Mouse (Mus musculus): ENCODE data around the gene Majin.

Gene Majin

DNA sequence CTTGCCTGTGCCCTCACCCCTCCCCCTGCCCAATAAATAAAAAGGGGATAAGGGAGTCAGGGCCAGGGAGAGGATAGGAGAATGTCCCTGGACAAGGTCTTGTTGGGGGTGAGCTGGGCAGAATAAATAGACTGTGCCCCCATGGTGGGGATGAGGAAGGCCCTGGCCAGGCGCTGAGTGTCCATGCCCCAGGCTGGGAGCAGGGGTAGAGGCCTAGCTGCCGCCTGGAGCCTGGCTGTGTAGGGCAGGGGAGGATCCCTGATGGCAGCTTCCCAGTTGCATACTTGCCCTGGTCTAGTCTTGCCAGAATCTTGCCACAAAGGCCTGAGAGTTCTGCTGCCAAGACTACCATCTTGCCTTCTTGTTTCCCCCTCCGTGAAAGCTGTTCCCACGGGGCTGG, 43.7 kb downstream of the Majin start:
- no peak for DNase-seq (ENCODE audit: low spot score in 2 of 2)

DNA sequence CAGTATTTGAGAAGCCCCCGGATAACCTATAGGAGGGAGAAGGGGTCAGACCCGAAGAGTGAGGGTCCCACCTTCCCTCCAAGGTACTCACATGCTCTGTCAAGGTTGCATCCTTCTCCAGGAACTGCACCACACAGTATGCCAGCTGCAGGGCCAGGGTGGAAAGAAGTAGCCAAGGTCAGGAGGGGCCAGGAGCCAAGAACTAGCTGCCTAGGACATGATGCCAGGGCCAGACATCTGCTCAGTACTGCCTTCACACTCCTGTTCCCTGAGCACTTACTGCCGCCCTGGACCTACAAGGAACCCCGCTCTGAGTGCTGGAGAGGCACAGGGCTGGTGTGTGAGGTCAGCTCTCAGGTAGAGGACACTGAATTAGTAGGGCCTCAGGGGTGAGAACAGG, 46.2 kb downstream of the Majin start:
- no peak for DNase-seq (ENCODE audit: low spot score in 2 of 2)

DNA sequence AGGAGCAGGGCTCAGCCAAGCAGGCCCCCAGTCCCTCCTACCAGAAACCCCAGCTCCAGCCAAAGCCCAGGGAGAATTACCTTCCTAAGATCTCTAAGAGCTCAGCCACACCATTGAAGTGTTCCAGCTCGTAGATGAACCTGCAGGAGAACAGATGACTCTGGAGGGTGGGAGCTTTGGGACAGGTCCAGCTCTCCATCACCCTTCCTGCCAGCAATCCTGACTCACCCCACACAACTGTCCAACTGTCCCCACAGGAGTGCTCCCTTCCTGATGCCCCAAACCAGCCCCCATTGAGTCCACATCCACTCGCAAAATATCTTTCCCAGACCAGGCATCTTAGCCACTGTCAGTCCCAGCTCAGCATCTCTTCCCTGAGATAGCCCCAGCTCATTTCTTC, 46.8 kb downstream of the Majin start:
- no peak for DNase-seq (ENCODE audit: low spot score in 2 of 2)

DNA sequence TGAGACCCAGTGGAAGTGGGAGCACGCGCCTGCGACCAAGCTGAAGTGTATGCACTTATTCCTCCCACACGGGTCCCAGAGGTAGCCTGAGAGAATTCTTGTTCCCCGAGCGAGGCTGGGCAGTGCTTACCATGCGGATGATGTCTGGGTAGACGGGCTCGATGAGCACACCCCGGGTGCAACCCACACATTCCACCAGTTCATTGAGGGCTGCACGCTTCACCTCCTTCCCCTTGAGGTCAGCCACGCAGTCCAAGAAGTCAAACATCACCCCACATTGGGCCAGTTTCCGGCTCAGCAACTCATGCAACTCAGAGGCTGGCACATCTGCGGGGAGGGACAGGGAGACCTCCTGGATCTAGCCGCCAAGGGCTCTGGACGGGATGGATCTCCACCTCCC, 49.5 kb downstream of the Majin start:
- DNase-seq (ENCODE audit: low spot score in 2 of 2) = no peak

DNA sequence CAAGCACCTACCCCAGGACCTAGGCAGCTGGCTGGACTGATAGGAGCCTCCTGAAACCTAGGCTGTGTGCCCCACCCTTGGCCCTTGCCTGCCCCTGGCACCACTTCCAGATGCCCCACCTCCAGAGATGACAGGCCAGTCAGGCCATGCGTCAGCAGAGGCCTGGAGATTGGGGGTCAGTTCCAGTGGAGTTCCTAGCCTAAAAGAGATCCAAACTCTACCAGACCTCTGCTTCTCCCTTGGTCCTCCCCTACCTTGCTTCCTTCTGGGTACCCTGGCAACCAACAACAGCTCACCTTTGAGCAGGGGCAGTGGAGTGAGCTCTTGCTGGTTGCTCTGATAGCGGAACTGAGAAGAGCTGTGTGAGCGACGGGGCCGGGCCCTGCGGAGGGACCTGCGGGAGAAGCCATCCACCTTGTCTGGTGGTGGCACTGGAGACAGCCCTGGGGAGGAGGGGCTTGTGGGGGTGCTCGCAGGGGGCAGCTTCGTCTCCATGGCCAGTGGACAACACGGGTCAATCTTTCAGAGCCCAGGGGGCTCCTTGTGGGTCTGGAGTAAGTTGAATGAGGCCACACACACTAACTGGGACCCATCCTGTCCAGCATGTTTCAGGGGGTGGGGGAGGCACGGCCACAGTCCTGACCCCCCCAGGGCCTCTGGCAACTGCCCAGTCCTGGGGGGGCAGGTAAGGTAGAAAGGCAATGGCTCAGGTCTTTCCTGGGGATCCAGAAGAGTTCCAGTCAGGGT, 50.3 kb downstream of the Majin start:
- DNase-seq (ENCODE audit: low spot score in 2 of 2) = no peak

DNA sequence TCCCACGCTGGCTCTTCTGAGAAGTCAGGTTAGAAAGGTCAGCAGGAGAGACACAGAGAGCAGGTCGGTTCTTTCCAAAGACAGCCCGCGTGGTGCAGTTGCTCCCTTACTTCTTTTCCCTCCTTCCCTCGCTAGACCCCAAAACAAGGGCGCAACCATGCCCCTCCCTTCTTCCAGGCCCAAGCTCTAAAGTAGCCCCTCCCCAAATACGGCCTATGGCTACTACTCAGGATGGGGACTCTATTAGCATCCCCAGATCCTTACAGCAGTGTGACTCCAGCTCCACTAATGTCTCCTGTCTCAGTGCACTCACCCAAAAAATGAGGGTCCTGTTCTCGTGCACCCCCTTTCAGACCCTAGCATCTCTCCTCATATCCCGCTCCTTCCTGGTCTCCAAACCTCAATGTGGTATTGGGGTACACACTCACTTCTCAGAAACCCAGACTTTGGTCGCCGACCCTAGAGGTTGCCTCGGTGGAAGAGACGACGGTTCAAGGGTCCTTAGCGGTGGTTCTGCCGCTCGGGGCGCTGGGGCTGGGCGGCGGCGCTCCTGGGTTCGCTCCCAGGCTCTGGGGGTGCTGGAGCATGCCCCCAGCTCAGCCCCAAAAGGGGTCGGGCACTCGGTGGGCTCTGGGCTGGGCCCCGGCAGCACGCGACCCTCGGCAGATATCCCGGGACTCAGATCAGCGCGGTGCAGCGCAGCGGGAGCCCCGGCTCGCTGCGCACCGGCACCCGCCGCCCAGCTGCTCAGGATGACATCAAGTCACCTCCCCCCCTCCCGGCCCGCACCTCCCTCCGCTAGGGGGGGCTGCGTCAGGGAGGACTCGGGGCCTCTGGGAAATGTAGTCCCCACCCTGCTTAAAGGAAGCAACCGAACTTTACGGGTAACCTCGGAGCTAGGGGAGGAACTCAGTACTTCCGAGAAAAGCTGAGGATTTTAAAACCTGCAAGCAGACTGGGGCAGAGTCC, 51.2 kb downstream of the Majin start, which contains the start of gene Ppp2r5b:
Ppp2r5b (minus strand) TSS at position 789 of the 969 bp plus-strand sequence.
- DNase-seq (ENCODE audit: low spot score in 2 of 2) = peak; percentile 90 to 92

DNA sequence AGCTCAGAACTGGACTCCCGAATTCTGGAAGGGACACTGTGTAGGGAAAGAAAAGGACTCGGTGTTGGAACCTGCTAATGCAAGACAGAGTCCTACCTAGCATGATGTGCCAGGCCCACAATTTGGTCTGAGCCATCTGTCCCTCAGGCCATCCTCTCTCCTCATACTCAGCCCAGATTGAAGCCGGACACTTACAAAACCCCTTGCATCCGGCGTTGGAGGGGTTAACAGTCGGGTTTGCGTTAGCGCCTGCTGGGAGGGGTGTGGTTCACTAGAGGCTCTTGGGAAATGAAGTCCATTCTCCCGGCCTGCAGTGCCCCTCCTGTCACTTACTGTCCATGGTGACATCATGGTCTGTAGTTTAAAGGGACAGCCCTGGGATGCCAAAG, 51.9 kb downstream of the Majin start:
- DNase-seq (ENCODE audit: low spot score in 2 of 2) = peak; percentile 89 to 94

DNA sequence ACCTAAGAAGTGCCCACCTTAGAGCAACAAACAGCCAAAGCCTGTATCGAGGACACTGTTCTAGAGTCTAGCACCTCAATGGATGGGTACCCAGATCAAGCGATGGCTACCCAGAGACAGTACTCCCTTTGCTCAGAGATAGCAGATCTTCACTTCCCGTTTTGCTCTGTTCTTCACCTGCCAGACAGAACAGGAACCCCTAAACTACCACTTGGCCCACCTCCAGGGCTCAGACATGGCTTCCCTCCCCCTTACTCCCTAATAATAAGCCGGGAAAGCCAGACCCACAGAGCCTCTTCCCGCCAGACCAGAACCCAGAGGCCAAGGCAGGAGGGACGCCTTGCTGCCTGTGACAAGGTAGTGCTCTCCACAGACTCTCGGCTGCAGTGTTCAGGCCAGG, 52.7 kb downstream of the Majin start:
- no peak for DNase-seq (ENCODE audit: low spot score in 2 of 2)

DNA sequence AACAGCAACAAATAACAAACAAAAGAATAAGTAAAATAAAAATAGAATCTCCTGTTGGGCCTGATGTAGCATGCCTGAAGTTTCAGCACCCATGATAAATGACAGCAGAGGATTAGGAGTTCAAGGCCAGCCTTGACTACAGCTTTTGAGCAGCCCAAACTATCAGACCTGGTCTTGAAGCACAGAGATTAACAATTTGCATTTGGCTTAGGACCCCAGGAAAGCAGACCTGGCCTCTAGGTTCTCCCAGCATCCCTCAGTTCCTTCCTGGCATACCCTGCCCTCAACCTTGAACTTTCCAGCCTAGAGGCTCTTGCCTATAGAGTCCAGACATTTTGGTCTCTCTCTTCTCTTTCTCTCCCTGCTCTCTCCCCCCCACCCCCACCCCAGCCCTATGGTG, 54.6 kb downstream of the Majin start:
- no peak for DNase-seq (ENCODE audit: low spot score in 2 of 2)

DNA sequence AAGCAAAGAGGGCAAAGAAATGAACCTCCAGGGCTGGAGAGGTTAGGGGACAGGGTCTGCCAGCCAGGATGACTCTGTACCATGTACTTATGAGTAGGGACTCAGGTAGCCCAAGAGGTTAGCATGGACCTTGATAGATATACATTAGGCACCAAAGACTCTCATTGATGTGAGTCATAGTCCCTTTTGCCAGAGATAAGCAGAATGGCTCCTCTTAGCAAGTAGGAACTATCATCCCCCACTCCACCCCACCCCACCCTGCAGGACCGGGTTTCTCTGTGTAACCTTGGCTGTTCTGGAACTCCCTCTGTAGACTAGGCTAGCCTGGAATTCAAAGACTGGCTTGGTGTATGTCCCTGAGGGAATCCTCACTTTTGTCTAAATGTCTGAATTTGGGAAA, 55.9 kb downstream of the Majin start:
- DNase-seq (ENCODE audit: low spot score in 2 of 2) = no peak

DNA sequence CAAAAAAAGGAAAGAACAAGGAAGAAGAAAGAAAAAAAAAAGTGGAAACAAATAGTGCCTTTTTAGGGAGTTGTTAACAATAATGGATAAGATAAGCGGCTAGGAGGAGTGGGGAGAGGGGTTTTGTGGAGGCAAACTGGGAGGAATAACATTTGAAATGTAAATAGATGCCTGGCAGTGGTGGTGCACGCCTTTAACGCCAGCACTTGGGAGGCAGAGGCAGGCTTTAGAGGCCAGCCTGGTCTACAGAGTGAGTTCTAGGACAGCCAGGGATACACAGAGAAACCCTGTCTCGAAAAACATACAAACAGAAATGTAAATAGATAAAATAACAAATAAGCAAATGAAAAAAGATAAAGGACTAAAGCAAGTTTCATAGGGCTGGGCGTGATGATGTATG, 56.5 kb downstream of the Majin start:
- DNase-seq (ENCODE audit: low spot score in 2 of 2) = no peak

DNA sequence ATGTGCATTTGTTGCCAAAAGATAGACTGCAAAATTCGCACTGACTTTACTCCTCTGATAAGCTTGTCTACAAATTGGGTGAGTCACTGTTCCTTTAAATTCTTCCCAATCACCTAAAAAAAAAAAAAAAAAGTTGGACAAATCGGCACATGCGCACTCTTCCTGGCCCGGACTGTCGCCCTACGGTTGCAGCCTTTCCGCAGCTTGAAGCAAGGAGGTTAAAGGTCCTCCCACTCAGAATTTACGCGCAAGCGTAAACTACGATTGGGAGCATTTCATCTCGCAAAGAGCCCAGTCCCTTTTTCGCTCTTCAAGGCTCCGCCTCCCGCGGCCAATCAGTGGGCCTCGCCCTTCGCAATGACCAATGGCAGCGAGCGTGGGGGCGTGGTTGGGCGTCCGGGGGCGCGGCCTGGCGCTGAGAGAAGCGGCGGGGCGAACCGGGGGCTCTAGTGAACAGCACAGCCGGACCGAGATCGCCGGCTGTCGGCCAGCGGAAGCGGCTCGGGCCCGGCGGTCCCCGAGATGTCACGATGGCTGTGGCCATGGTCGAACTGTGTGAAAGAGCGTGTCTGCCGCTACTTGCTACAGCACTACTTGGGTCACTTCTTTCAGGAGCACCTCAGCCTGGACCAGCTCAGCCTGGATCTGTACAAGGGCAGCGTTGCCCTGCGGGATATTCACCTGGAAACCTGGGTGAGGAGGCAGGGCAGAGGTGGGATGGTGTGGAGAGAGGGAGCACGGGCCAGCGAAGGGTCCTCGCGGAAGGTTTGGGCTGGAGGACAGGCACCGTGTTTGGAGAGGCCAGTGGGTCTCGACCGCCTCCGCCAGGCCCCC, 57.3 kb downstream of the Majin start, which contains the start of gene Atg2a:
Atg2a (plus strand) TSS at position 395 of the 834 bp plus-strand sequence.
- DNase-seq (ENCODE audit: low spot score in 2 of 2) = peak; percentile 96 to 97

DNA sequence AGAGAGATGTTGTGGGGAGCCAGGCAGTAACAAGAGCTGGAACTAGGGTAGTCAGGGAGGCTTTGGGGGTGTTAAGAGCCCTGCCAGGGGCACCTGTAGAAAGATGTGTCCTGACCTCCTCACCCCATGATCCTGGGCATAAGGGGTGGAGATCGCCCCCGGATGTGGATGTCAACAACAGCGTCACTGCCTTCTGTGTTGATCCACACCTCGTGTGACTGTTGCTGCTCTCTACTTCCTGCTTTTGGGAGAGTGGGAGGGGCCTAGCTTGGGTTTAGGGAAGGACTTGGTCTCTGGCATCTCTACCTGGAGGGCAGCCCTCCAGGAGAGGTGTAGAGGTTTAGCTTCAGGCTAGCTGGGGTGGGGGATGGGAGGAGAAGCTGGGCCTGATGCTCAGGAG, 58.1 kb downstream of the Majin start:
- no peak for DNase-seq (ENCODE audit: low spot score in 2 of 2)

DNA sequence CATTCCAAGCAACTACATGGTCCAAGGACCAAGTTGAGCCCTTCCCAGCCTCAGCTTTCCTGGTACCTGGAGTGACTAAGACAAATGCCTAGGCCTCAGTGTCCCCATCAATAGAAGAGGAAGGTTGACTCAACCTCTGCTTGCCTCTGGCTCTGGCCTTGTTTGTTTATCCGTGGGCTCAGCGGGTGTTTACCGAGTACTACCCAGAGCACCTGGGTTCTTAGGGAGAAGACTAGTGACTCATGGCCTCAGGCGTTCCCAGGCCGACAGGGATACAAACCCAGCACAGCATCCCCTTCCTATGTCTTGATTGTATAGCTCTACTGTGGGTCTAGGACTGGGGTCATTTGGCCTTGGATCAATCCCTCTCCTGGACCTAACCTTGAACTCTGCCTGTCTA, 59.0 kb downstream of the Majin start:
- DNase-seq (ENCODE audit: low spot score in 2 of 2) = no peak

DNA sequence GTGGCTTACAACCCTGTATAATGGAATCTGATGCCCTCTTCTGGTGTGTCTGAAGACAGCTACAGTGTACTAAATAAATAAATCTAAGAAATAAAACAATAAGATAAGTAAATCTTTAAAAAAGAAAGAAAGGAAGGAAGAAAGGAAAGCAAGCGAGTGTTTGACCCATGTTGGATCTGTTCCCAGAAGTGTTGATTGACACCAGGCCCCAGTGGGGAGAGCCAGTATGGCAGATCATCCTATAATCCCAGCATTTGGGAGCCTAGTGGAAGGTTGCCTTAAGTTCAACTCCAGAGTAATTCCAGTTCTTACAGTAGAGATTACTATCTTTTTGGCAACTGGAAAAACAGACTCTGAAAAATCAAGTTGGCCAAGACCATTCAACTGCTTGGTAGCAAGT, 61.6 kb downstream of the Majin start:
- DNase-seq (ENCODE audit: low spot score in 2 of 2) = no peak

DNA sequence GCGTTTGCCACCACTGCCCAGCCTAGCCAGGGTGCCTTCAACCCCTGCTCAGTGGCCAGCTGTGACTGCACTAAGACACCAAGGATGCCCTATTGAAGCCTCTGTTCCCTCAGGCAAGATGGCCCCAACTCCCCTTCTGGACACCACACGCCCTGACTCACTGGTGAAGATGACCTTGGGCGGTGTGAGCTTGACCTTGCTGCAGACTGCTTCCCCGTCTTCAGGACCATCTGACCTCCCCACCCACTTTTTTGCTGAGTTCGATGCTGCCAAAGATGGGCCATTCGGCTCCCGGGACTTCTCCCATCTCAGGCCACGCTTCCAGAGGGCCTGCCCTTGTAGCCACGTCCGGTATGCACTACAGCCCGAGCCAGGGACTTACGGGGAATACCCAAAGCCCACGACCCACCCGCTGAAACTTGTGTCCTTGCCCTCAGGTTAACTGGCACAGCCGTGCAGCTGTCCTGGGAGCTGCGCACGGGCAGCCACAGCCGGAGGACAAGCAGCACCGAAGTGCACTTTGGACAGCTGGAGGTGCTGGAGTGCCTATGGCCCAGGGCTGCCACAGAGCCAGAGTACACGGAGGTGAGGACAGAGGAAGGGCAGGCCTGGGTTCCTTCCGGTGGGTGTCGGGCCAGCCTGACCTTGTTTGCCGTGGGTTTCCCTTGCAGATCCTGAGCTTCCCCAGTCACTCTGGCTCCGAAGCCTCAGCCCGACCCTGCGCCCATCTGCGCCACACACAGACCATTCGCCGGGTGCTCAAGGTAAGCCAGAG, 63.5 kb downstream of the Majin start:
- no peak for DNase-seq (ENCODE audit: low spot score in 2 of 2)

DNA sequence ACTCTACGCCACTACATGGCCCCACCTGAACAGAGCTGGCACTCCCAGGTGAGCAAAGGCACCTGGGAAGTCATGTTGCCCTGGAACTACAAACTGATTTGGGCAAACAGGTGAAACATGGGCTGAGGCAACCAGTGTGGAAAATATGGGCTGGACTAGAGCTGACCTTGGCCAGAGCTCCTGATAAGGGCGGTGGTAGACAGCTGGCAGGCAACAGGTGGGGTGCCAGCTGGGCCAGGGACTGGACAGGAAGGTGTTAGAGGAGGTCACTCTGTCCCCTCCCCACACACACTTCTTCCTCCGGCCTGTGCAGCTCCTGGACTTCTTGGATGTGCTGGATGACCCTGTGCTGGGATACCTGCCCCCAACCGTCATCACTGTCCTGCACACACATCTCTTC, 68.8 kb downstream of the Majin start:
- DNase-seq (ENCODE audit: low spot score in 2 of 2) = no peak

DNA sequence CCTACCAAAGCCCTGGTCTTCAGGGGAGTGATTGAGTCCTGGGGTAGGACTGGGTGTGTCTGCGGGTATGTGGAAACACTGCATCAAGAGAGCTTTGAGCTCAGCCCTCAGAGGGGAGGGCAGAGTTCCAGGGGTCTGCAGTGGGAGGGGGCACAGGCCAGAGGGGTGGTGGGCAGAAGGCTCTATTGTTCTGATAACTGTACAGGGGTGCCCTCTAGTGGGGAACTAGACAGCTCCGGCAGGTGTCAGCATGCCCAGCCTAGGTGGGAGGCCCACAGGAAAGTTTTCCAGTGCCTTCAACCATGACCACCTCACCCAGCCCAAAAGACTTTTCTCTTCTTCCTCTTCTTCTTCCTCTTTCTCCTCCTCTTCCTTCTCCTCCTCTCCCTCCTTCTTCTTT, 76.2 kb downstream of the Majin start:
- no peak for DNase-seq (ENCODE audit: low spot score in 2 of 2)

DNA sequence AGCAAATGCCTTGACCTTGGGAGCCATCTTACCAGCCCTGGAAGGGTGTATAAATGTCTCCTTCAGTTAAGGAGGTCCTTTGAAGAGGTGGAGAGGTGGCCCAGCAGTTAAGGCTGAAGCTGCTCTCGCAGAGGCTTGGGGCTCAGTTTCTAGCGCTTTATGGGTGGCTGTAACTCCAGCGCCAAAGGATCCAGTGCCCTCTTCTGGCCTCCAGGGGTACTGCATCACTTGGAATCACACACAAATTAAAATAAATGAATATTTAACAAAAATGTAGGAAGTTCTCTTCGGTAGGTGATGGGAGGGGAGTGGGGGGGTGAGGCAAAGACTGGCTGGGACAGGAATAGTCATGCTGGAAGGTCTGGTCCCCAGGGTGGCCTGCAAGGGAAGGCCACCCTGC, 76.8 kb downstream of the Majin start:
- no peak for DNase-seq (ENCODE audit: low spot score in 2 of 2)

DNA sequence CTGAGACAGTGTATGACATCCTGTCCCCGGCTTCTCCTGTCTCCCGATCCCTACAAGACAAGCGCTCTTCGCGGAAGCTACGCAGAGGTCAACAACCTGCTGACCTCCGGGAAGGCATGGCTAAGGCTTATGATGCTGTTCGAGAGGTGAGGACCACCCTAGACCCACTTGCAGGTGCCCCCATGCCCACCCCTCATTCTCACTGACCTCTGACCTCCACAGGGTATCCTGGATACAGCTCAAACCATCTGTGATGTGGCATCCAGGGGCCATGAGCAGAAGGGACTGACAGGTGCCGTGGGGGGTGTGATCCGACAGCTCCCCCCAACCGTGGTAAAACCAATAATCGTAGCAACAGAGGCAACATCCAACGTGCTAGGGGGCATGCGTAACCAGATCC, 77.2 kb downstream of the Majin start:
- DNase-seq (ENCODE audit: low spot score in 2 of 2) = no peak

DNA sequence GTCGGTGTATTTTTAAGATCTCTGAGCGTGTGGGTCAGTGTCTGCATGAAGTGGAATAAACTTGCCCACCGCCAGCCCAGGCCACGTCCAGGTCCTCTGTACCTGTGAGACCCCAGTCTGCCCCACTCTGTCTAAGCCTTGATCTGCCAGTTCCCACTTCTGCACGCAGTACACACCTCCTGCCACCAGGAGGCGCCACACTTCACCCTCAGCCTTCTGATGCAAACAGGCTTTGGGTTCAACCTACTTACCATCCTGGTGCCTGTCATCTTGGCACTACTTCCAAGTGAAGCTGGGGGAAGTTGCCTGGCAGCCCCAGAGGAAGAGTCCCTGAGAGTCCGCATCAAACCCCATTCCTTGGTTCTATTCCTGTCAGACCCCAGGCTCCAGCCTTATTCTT, 78.0 kb downstream of the Majin start:
- DNase-seq (ENCODE audit: low spot score in 2 of 2) = peak in 1 of 2 experiments; percentile 58
